Mouse (Mus musculus): ENCODE results near the gene Atg4c. TPM values are rescaled to one million over a fixed set of nuclear protein-coding genes. Genes with fewer than 3 reads are reported as not detected.

Atg4c gene
- total and polyA plus RNA-seq, 2 experiments from 2014 or later = 6.2 to 15.2 TPM

- no peaks in the 10 kb centered on the region for H3K27me3 ChIP-seq (ENCODE audit: control insufficient read depth, insufficient read depth, low read length)
- H3K4me3 ChIP-seq (ENCODE audit: low read depth, low read length) = no peak overlapping the region
- H3K4me2 ChIP-seq (ENCODE audit: low read depth, low read length) = no peak overlapping the region
- no peak for DNase-seq (ENCODE audit: low spot score)
- WGBS = 64% methylated on average over 1 of the region's 1 CpGs
- no peak overlapping the region for H3K9ac ChIP-seq (replicated peaks; ENCODE audit: low read depth, low read length)
- TF ChIP-seq EP300 (IDR thresholded peaks at IDR 0.05; ENCODE audit: low read depth) = no peak
- TF ChIP-seq CTCF (IDR thresholded peaks at IDR 0.05; ENCODE audit: low read depth) = no peak
- 0 out of 2 replicates have a peak, but pooled peaks cover 6% of the 10 kb centered on the region for H3K4me1 ChIP-seq (ENCODE audit: control insufficient read depth, insufficient read depth)
- ATAC-seq (ENCODE audit: insufficient read depth, low read depth) = no peak
- no peaks in the 10 kb centered on the region for H3K36me3 ChIP-seq (replicated peaks; ENCODE audit: control insufficient read depth, insufficient read depth, low read length)
- no peak overlapping the region for H3K27ac ChIP-seq (ENCODE audit: low read depth)
- no peaks in the 10 kb centered on the region for H3K9me3 ChIP-seq (replicated peaks; ENCODE audit: control insufficient read depth, low read length)
Measured at GRCm38 (mm10) chr4:99192640-99193039, 1.1 kb upstream of the Atg4c start.

GRCm38 (mm10) chr4:99193214-99193613 is 520 bp upstream of the Atg4c start:
- Histone ChIP-seq H3K27ac (ENCODE audit: low read depth) (no peak overlapping the region), H3K4me3 (ENCODE audit: low read depth, low read length) (peak overlapping the region; percentile 86)

GRCm38 (mm10) chr4:99194826-99195225 is 1.1 kb downstream of the Atg4c start:
- Histone ChIP-seq H3K27me3 (ENCODE audit: control insufficient read depth, insufficient read depth, low read length) (no peaks in the 10 kb centered on the region), H3K9ac (replicated peaks; ENCODE audit: low read depth, low read length) (peak overlapping the region; percentile 84), H3K36me3 (replicated peaks; ENCODE audit: control insufficient read depth, insufficient read depth, low read length) (no peaks in the 10 kb centered on the region), H3K9me3 (replicated peaks; ENCODE audit: control insufficient read depth, low read length) (no peaks in the 10 kb centered on the region), H3K4me1 (ENCODE audit: control insufficient read depth, insufficient read depth) (0 out of 2 replicates have a peak, but pooled peaks cover 6% of the 10 kb centered on the region), H3K4me3 (ENCODE audit: low read depth, low read length) (peak overlapping the region; percentile 86), H3K4me2 (ENCODE audit: low read depth, low read length) (peak overlapping the region; percentile 77), H3K27ac (ENCODE audit: low read depth) (no peak overlapping the region)
- WGBS = 32% methylated on average over 5 of the region's 5 CpGs
- DNase-seq (ENCODE audit: low spot score) = no peak
- TF ChIP-seq EP300 (IDR thresholded peaks at IDR 0.05; ENCODE audit: low read depth) = no peak
- no peak for TF ChIP-seq CTCF (IDR thresholded peaks at IDR 0.05; ENCODE audit: low read depth)
- ATAC-seq (ENCODE audit: insufficient read depth, low read depth) = no peak

More at GRCm38 (mm10) chr4:99193214-99193613, 520 bp upstream of the Atg4c start:
- Histone ChIP-seq H3K27me3 (ENCODE audit: control insufficient read depth, insufficient read depth, low read length) (no peaks in the 10 kb centered on the region), H3K4me1 (ENCODE audit: control insufficient read depth, insufficient read depth) (0 out of 2 replicates have a peak, but pooled peaks cover 6% of the 10 kb centered on the region), H3K36me3 (replicated peaks; ENCODE audit: control insufficient read depth, insufficient read depth, low read length) (no peaks in the 10 kb centered on the region), H3K9me3 (replicated peaks; ENCODE audit: control insufficient read depth, low read length) (no peaks in the 10 kb centered on the region), H3K4me2 (ENCODE audit: low read depth, low read length) (peak overlapping the region; percentile 77), H3K9ac (replicated peaks; ENCODE audit: low read depth, low read length) (0 out of 2 replicates have a peak overlapping the region, but pooled peaks have one; percentile 84)
- DNase-seq (ENCODE audit: low spot score) (no peak), ATAC-seq (ENCODE audit: insufficient read depth, low read depth) (no peak)
- WGBS = 49% methylated on average over 6 of the region's 6 CpGs
- TF ChIP-seq CTCF (IDR thresholded peaks at IDR 0.05; ENCODE audit: low read depth) (no peak), EP300 (IDR thresholded peaks at IDR 0.05; ENCODE audit: low read depth) (no peak)

- H3K4me2 ChIP-seq (ENCODE audit: low read depth, low read length) = no peak overlapping the region
- H3K9ac ChIP-seq (replicated peaks; ENCODE audit: low read depth, low read length) = no peak overlapping the region
- no peak overlapping the region for H3K4me3 ChIP-seq (ENCODE audit: low read depth, low read length)
- H3K36me3 ChIP-seq (replicated peaks; ENCODE audit: control insufficient read depth, insufficient read depth, low read length) = no peaks in the 10 kb centered on the region
- no peaks in the 10 kb centered on the region for H3K27me3 ChIP-seq (ENCODE audit: control insufficient read depth, insufficient read depth, low read length)
- no peaks in the 10 kb centered on the region for H3K9me3 ChIP-seq (replicated peaks; ENCODE audit: control insufficient read depth, low read length)
- 0 out of 2 replicates have a peak, but pooled peaks cover 6% of the 10 kb centered on the region for H3K4me1 ChIP-seq (ENCODE audit: control insufficient read depth, insufficient read depth)
- ATAC-seq (ENCODE audit: insufficient read depth, low read depth) = no peak
- no peak for TF ChIP-seq EP300 (IDR thresholded peaks at IDR 0.05; ENCODE audit: low read depth)
- TF ChIP-seq CTCF (IDR thresholded peaks at IDR 0.05; ENCODE audit: low read depth) = no peak
- no peak overlapping the region for H3K27ac ChIP-seq (ENCODE audit: low read depth)
- DNase-seq (ENCODE audit: low spot score) = no peak
Measured at GRCm38 (mm10) chr4:99198721-99199120, 5.0 kb downstream of the Atg4c start.

- H3K27ac ChIP-seq (ENCODE audit: low read depth) = no peak overlapping the region
- 0 out of 2 replicates have a peak, but pooled peaks cover 1% of the 10 kb centered on the region for H3K4me1 ChIP-seq (ENCODE audit: control insufficient read depth, insufficient read depth)
- H3K36me3 ChIP-seq (replicated peaks; ENCODE audit: control insufficient read depth, insufficient read depth, low read length) = no peaks in the 10 kb centered on the region
- no peak overlapping the region for H3K9ac ChIP-seq (replicated peaks; ENCODE audit: low read depth, low read length)
- ATAC-seq (ENCODE audit: insufficient read depth, low read depth) (no peak), DNase-seq (ENCODE audit: low spot score) (no peak)
- 0 out of 2 replicates have a peak overlapping the region, but pooled peaks have one; percentile 12 for H3K4me2 ChIP-seq (ENCODE audit: low read depth, low read length)
- no peak overlapping the region for H3K4me3 ChIP-seq (ENCODE audit: low read depth, low read length)
- no peaks in the 10 kb centered on the region for H3K27me3 ChIP-seq (ENCODE audit: control insufficient read depth, insufficient read depth, low read length)
- H3K9me3 ChIP-seq (replicated peaks; ENCODE audit: control insufficient read depth, low read length) = no peaks in the 10 kb centered on the region
- no peak for TF ChIP-seq CTCF (IDR thresholded peaks at IDR 0.05; ENCODE audit: low read depth)
- TF ChIP-seq EP300 (IDR thresholded peaks at IDR 0.05; ENCODE audit: low read depth) = no peak
- WGBS = 46% methylated on average over 13 of the region's 13 CpGs
Measured at GRCm38 (mm10) chr4:99199757-99200251, 6.1 kb downstream of the Atg4c start.
